Mouse (Mus musculus): Measurements from ENCODE around the gene Lhb.
"Not testable (repeated sequence)": the region's sequence is repeated elsewhere in the genome, so short reads cannot be mapped to it uniquely, and the experiment has no call there.

Lhb gene

DNA sequence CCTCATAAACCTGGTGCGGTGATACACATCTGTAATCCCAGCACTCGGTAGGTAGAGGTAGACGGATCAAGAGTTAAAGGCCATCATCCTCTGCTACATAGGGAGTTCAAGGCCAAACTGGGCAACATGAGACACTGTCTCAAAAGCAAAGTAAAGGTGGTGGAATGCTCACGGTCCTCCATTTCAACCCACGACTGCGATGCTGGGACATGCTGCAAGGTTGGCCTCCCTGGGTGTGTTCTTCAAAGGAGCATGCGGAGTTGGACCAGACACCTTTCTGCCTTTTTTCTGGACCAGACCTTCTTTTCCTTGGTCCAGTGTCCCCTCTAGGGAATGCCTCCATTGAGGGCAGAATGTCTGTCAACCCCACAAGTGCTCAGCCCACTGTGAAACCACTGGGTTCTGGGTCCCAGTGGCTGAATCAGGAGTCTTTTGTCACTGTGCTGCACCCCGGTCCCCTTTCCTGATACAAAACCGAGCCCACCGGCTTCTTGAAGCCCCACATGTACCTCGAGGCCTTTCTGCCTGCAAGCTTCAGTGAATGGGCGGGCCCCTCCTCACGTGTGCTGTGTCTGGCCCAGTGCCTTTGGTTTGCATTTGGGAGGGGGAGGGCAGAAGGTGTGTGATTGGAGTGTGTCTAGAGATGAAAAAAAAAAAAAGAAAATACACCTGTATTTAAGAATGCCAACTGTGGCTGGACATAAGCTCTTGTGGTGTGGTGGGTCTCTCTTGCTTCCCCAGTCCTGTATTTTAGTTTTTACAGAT, 35.5 kb downstream of the Lhb start:
- DNase-seq (ENCODE audit: low spot score): no peak

GRCm38 (mm10) chr7:45456721-45457203, 36.1 kb downstream of the Lhb start:
- DNase-seq (ENCODE audit: low spot score): no peak

GRCm38 (mm10) chr7:45457204-45458060, 36.8 kb downstream of the Lhb start:
- DNase-seq (ENCODE audit: low spot score): no peak

- DNase-seq (ENCODE audit: low spot score): no peak
Measured at GRCm38 (mm10) chr7:45458748-45459563, 38.3 kb downstream of the Lhb start.

DNA sequence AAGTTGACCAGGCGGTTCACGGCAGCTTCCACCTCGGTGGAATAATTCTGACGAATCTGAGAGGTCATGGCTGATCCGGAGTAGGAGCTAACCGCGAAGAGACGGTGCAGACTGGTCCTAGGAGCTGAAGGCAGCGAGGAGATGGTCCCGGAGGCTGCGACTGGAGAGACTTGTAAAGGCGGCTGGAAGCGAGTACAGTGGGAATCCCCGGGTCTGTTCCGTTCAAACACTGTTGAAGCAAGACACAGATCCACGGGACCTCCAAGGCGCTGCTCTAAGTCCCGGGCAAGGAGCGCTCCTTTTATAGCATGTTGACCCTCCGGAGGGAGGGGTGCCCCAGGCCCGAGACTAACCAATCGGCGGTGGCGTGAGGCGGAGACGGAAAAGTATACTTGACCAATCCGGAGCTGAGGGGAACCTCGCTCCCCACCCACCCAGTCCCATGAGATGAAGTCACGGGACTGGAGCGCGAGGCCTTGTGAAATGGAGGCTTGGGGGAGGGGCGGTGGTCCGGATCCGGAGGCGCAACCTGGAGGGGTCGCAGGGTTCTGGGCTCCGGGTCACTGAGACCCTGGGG, 39.0 kb downstream of the Lhb start, which contains the start of gene Ftl1:
Gene Ftl1, minus strand, starts transcription at position 321 of the 577 bp plus-strand sequence.
- DNase-seq (ENCODE audit: low spot score): peak; percentile 97

- no peak for DNase-seq (ENCODE audit: low spot score)
Measured at GRCm38 (mm10) chr7:45460377-45460776, 39.8 kb downstream of the Lhb start.

GRCm38 (mm10) chr7:45460860-45461314, 40.3 kb downstream of the Lhb start:
- DNase-seq (ENCODE audit: low spot score): no peak

DNA sequence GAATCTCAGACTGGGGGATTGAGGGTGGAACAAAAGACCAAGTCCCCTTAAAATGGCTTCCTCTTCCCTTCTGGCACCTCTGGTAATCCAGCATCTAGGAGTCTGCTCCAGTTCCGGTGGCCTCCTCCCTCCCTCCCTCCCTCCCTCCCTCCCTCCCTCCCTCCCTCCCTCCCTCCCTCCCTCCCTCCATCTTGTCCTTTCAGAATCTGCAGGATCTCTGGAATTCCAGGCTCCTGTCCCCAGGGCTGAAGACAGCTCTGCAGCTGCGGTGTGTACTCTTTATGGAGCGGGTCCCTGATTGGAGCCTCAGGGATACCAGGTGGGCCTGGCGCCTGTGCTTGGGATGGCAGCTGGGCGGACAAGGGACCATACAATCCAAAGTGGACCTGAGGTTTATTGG, 40.7 kb downstream of the Lhb start:
- no peak for DNase-seq (ENCODE audit: low spot score)

DNA sequence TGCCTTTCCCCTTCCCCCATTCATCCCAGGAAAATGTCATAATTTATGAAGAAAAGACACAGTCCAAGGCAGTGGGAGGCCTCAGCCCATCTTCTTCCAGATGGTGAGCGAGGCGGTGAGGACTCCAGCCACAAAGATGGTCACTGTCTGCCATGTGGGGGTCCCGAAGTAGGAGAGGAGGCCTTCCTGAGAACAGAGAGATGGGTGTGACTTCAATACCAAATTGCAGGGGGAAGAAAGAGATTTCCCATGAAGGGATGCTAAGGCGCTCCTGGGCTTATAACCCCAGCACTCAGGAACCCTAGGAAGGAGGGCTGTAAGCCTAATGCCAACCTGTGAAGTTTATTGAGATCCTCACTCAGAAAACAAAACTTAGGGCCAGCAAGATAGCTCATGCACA, 41.2 kb downstream of the Lhb start:
- no peak for DNase-seq (ENCODE audit: low spot score)

DNA sequence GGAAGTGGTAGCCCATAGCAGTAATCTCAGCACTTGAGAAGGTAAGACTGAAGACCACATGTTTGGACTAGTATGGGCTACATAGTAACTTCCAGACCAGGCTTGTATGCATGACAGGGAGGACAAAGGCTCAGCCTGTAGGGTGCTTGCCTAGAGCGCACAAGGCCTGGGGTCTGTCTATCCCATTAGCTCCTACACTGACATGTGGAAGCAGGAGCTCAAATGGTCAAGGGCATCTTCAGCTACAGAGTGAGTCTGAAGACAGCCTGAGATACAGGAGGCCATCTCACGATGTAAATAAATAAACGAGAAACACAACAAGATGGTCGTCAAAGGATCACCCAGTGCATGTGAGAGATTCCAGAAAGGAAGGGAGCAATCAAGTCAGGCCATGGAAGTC, 41.7 kb downstream of the Lhb start:
- DNase-seq (ENCODE audit: low spot score): no peak

DNA sequence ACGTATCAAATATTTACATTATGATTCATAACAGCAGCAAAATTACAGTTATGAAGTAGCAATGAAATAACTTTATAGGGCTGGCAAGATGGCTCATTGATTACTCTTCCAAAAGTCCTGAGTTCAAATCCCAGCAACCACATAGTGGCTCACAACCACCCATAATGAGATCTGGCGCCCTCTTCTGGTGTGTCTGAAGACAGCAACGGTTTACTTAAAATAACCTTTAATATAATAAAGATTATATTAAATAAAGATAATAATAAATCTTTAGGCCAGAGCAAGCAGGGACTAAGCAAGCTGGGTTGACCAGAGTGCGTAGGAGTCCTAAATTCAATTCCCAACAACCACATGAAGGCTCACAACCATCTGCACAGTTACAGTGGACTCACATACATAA, 42.2 kb downstream of the Lhb start:
- DNase-seq (ENCODE audit: low spot score): not testable (repeated sequence)

- DNase-seq (ENCODE audit: low spot score): no peak
Measured at GRCm38 (mm10) chr7:45463987-45464778, 43.6 kb downstream of the Lhb start.

- no peak for DNase-seq (ENCODE audit: low spot score)
Measured at GRCm38 (mm10) chr7:45465112-45465511, 44.5 kb downstream of the Lhb start.

DNA sequence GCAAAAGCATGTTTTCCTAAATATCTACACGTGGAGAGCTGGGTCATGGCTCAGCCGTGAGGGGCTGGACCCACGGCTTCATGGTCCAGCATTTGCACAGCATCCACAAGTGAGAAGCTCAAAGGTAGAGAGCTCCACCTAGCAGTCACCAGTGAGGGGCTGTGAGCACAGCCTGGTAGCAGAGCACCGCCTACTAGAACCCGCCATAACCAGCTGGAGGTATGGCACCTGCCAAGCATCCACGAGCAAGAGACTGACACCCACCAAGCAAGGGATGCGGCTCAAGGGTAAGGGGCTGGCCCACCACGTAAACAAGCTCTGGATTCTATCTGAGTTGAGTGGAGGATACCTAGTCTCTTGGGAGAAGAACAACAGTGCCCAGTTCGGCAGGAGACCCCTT, 44.9 kb downstream of the Lhb start:
- no peak for DNase-seq (ENCODE audit: low spot score)

DNA sequence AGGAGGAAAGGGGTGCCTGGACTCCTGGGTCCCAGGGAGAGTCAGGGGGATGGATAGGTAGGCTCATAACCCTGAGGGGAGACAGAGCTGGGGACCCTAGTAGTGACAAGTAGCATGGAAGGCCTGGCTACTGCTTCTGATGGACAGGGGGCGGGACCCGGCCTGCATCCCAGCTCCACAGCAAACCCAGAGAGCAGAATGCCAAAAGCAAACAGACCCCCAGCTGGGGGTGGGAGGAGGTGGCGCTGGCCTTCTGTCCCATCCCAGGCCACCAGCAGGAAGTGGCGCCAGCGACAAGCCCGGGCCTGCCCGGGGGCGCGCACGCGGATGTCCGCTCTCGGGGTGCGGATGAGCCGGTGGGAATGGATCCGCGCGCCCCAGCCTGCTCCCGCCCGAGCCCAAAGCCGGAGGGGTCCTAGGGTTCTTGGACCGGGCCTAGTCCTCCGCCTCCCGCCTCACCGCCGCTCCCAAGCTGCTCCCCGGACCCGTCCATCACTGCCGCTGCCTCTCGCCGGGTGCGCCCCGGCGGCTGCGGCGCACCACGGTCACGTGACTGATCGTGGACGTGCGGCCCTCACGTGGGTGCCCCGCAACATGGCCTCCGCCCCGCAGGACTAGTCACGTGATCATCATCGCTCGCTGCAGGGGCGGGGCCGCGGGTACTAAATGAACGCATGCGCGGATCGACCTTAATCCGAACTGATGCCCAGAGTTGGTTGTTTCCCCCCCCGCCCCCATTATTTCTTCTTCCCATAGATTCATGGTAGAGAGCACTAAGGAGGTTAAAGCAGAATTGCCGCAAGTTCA, 45.9 kb downstream of the Lhb start, which contains the start of gene Bax:
Gene Bax, minus strand, starts transcription at position 616 of the 807 bp plus-strand sequence.
- DNase-seq (ENCODE audit: low spot score): peak; percentile 97

DNA sequence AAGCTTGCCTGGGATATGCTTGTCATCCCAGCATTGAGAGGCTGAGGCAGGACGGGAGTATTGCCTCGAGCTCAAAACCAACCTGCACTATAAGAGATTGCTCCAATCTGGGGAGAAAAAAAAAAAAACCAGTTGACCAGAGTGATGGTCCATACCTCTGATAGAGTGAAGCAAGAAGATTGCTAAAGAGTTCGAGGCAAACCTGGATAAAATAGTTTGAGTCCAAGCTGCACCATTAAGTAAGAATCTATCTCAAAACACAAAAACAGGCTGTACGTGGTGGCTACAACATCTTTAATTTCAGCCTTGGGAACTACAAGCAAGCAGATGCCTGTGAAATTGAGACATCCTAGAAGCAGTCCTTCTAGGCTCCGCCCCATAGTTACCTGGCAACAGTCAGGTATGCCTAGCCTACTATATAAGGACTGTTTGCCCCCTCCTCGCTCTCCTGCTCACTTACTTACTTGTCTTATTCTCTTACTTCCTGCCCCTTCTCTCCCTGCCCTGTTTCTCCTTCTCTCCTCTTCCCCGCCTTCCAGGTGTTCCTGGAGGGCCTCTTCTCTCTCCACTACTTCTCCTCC, 46.6 kb downstream of the Lhb start:
- no peak for DNase-seq (ENCODE audit: low spot score)

GRCm38 (mm10) chr7:45470869-45471268, 50.2 kb downstream of the Lhb start:
- no peak for DNase-seq (ENCODE audit: low spot score)
